Mouse (Mus musculus) brain, embryonic 14.5 days (tissue): ENCODE measurements at regions not wholly inside any gene's neighbourhood (a gene's known extent, or its start where the extent isn't known, plus 50 kb on each side); places are given as distances from the start of the nearest gene placed in this dataset.

Experiments
- CTCF ChIP-seq: fragments of 200-500 bp; IDR thresholded peaks from 2 replicates; pipeline ENCODE4 v1.5.1; 2012; ENCODE audit warnings: inconsistent platforms, mild to moderate bottlenecking, moderate library complexity, borderline replicate concordance; ENCODE audit not compliant: insufficient read depth, insufficient read length; ENCODE audit errors: extremely low read depth
- POLR2A ChIP-seq: fragments of 200-500 bp; IDR thresholded peaks from 2 replicates; pipeline ENCODE4 v1.6.1; 2012; ENCODE audit warnings: mild to moderate bottlenecking, inconsistent platforms, borderline replicate concordance; ENCODE audit not compliant: poor library complexity, insufficient read depth, insufficient read length, severe bottlenecking; ENCODE audit errors: extremely low read depth

GRCm38 (mm10) chrX:12354875-12355274, 194.7 kb upstream of the Bcor start:
- no peak for TF ChIP-seq CTCF
- TF ChIP-seq POLR2A, result no peak
